Mouse (Mus musculus): ENCODE measurements around the gene Ambra1. TPM values are rescaled to one million over a fixed set of nuclear protein-coding genes. Genes with fewer than 3 reads are reported as not detected.

Ambra1 gene
- polyA plus RNA-seq, 1 experiment from 2014 or later = 18.6 TPM

GRCm38 (mm10) chr2:91870754-91871153, 140.8 kb downstream of the Ambra1 start:
- ATAC-seq (ENCODE audit: insufficient number of reproducible peaks, low FRiP score, low TSS enrichment, low read depth) = no peak
- WGBS = 84% methylated on average over 8 of the region's 8 CpGs
- no peaks in the 10 kb centered on the region for H3K9me3 ChIP-seq (ENCODE audit: control insufficient read depth, low read length)

GRCm38 (mm10) chr2:91871225-91871624, 141.3 kb downstream of the Ambra1 start:
- H3K27ac ChIP-seq (replicated peaks; ENCODE audit: low read depth, low read length) = no peak overlapping the region
- H3K27me3 ChIP-seq (ENCODE audit: control insufficient read depth, insufficient read depth, low read length) = no peaks in the 10 kb centered on the region
- H3K4me2 ChIP-seq (ENCODE audit: low read depth, severe bottlenecking) = no peak overlapping the region
- ATAC-seq (ENCODE audit: insufficient number of reproducible peaks, low FRiP score, low TSS enrichment, low read depth) = no peak
- H3K4me1 ChIP-seq (ENCODE audit: control insufficient read depth, insufficient read depth, low read length) = no peaks in the 10 kb centered on the region
- no peak for DNase-seq (ENCODE audit: low spot score)
- no peaks in the 10 kb centered on the region for H3K9me3 ChIP-seq (ENCODE audit: control insufficient read depth, low read length)
- no peaks in the 10 kb centered on the region for H3K36me3 ChIP-seq (ENCODE audit: control insufficient read depth, insufficient read depth, low read length)
- no peak overlapping the region for H3K4me3 ChIP-seq (ENCODE audit: low read depth, low read length)
- H3K9ac ChIP-seq (ENCODE audit: low read length) = no peak overlapping the region
- WGBS = 95% methylated on average over 1 of the region's 1 CpGs

More at GRCm38 (mm10) chr2:91870754-91871153, 140.8 kb downstream of the Ambra1 start:
- H3K27me3 ChIP-seq (ENCODE audit: control insufficient read depth, insufficient read depth, low read length) = no peaks in the 10 kb centered on the region
- H3K4me3 ChIP-seq (ENCODE audit: low read depth, low read length) = no peak overlapping the region
- DNase-seq (ENCODE audit: low spot score) = no peak
- no peaks in the 10 kb centered on the region for H3K36me3 ChIP-seq (ENCODE audit: control insufficient read depth, insufficient read depth, low read length)
- H3K4me2 ChIP-seq (ENCODE audit: low read depth, severe bottlenecking) = no peak overlapping the region
- no peak overlapping the region for H3K27ac ChIP-seq (replicated peaks; ENCODE audit: low read depth, low read length)
- no peaks in the 10 kb centered on the region for H3K4me1 ChIP-seq (ENCODE audit: control insufficient read depth, insufficient read depth, low read length)
- H3K9ac ChIP-seq (ENCODE audit: low read length) = no peak overlapping the region

GRCm38 (mm10) chr2:91872658-91873057, 142.7 kb downstream of the Ambra1 start:
- WGBS = 89% methylated on average over 3 of the region's 3 CpGs
- H3K36me3 ChIP-seq (ENCODE audit: control insufficient read depth, insufficient read depth, low read length) = 0 out of 2 replicates have a peak, but pooled peaks cover 2% of the 10 kb centered on the region
- H3K9ac ChIP-seq (ENCODE audit: low read length) = no peak overlapping the region
- no peaks in the 10 kb centered on the region for H3K4me1 ChIP-seq (ENCODE audit: control insufficient read depth, insufficient read depth, low read length)
- no peak overlapping the region for H3K4me3 ChIP-seq (ENCODE audit: low read depth, low read length)
- H3K27ac ChIP-seq (replicated peaks; ENCODE audit: low read depth, low read length) = no peak overlapping the region
- H3K4me2 ChIP-seq (ENCODE audit: low read depth, severe bottlenecking) = no peak overlapping the region
- DNase-seq (ENCODE audit: low spot score) (no peak), ATAC-seq (ENCODE audit: insufficient number of reproducible peaks, low FRiP score, low TSS enrichment, low read depth) (no peak)
- H3K27me3 ChIP-seq (ENCODE audit: control insufficient read depth, insufficient read depth, low read length) = no peaks in the 10 kb centered on the region
- no peaks in the 10 kb centered on the region for H3K9me3 ChIP-seq (ENCODE audit: control insufficient read depth, low read length)

- no peak overlapping the region for H3K4me3 ChIP-seq (ENCODE audit: low read depth, low read length)
- ATAC-seq (ENCODE audit: insufficient number of reproducible peaks, low FRiP score, low TSS enrichment, low read depth) (no peak), DNase-seq (ENCODE audit: low spot score) (no peak)
- H3K9ac ChIP-seq (ENCODE audit: low read length) = no peak overlapping the region
- H3K27me3 ChIP-seq (ENCODE audit: control insufficient read depth, insufficient read depth, low read length) = no peaks in the 10 kb centered on the region
- H3K36me3 ChIP-seq (ENCODE audit: control insufficient read depth, insufficient read depth, low read length) = 0 out of 2 replicates have a peak, but pooled peaks cover 2% of the 10 kb centered on the region
- no peaks in the 10 kb centered on the region for H3K9me3 ChIP-seq (ENCODE audit: control insufficient read depth, low read length)
- no peak overlapping the region for H3K4me2 ChIP-seq (ENCODE audit: low read depth, severe bottlenecking)
- no peaks in the 10 kb centered on the region for H3K4me1 ChIP-seq (ENCODE audit: control insufficient read depth, insufficient read depth, low read length)
- no peak overlapping the region for H3K27ac ChIP-seq (replicated peaks; ENCODE audit: low read depth, low read length)
- 84% methylated on average over 9 of the region's 9 CpGs for WGBS
Measured at GRCm38 (mm10) chr2:91876000-91876805, 146.3 kb downstream of the Ambra1 start.

- WGBS = 89% methylated on average over 2 of the region's 2 CpGs
- no peak overlapping the region for H3K4me2 ChIP-seq (ENCODE audit: low read depth, severe bottlenecking)
- ATAC-seq (ENCODE audit: insufficient number of reproducible peaks, low FRiP score, low TSS enrichment, low read depth) (no peak), DNase-seq (ENCODE audit: low spot score) (no peak)
- H3K9me3 ChIP-seq (ENCODE audit: control insufficient read depth, low read length) = no peaks in the 10 kb centered on the region
- no peak overlapping the region for H3K9ac ChIP-seq (ENCODE audit: low read length)
- H3K27ac ChIP-seq (replicated peaks; ENCODE audit: low read depth, low read length) = no peak overlapping the region
- no peak overlapping the region for H3K4me3 ChIP-seq (ENCODE audit: low read depth, low read length)
- H3K4me1 ChIP-seq (ENCODE audit: control insufficient read depth, insufficient read depth, low read length) = no peaks in the 10 kb centered on the region
- 0 out of 2 replicates have a peak, but pooled peaks cover 2% of the 10 kb centered on the region for H3K36me3 ChIP-seq (ENCODE audit: control insufficient read depth, insufficient read depth, low read length)
- H3K27me3 ChIP-seq (ENCODE audit: control insufficient read depth, insufficient read depth, low read length) = no peaks in the 10 kb centered on the region
Measured at GRCm38 (mm10) chr2:91876806-91877140, 146.8 kb downstream of the Ambra1 start.

- H3K27ac ChIP-seq (replicated peaks; ENCODE audit: low read depth, low read length) = no peak overlapping the region
- 86% methylated on average over 7 of the region's 7 CpGs for WGBS
- no peaks in the 10 kb centered on the region for H3K27me3 ChIP-seq (ENCODE audit: control insufficient read depth, insufficient read depth, low read length)
Measured at GRCm38 (mm10) chr2:91878387-91879180, 148.7 kb downstream of the Ambra1 start.

GRCm38 (mm10) chr2:91883961-91884360, 154.0 kb downstream of the Ambra1 start:
- H3K36me3 ChIP-seq (ENCODE audit: control insufficient read depth, insufficient read depth, low read length) = peaks cover 2% of the 10 kb centered on the region; the same call in 1 of the 2 replicates
- ATAC-seq (ENCODE audit: insufficient number of reproducible peaks, low FRiP score, low TSS enrichment, low read depth) = no peak
- H3K4me3 ChIP-seq (ENCODE audit: low read depth, low read length) = no peak overlapping the region
- H3K27ac ChIP-seq (replicated peaks; ENCODE audit: low read depth, low read length) = no peak overlapping the region
- H3K27me3 ChIP-seq (ENCODE audit: control insufficient read depth, insufficient read depth, low read length) = no peaks in the 10 kb centered on the region
- WGBS = 93% methylated on average over 4 of the region's 4 CpGs
- no peaks in the 10 kb centered on the region for H3K4me1 ChIP-seq (ENCODE audit: control insufficient read depth, insufficient read depth, low read length)
- DNase-seq (ENCODE audit: low spot score) = no peak
- no peak overlapping the region for H3K4me2 ChIP-seq (ENCODE audit: low read depth, severe bottlenecking)
- no peaks in the 10 kb centered on the region for H3K9me3 ChIP-seq (ENCODE audit: control insufficient read depth, low read length)
- H3K9ac ChIP-seq (ENCODE audit: low read length) = no peak overlapping the region

More at GRCm38 (mm10) chr2:91878387-91879180, 148.7 kb downstream of the Ambra1 start:
- no peak overlapping the region for H3K4me2 ChIP-seq (ENCODE audit: low read depth, severe bottlenecking)
- no peaks in the 10 kb centered on the region for H3K4me1 ChIP-seq (ENCODE audit: control insufficient read depth, insufficient read depth, low read length)
- DNase-seq (ENCODE audit: low spot score) (no peak), ATAC-seq (ENCODE audit: insufficient number of reproducible peaks, low FRiP score, low TSS enrichment, low read depth) (no peak)
- no peaks in the 10 kb centered on the region for H3K9me3 ChIP-seq (ENCODE audit: control insufficient read depth, low read length)
- H3K36me3 ChIP-seq (ENCODE audit: control insufficient read depth, insufficient read depth, low read length) = 0 out of 2 replicates have a peak, but pooled peaks cover 2% of the 10 kb centered on the region
- H3K9ac ChIP-seq (ENCODE audit: low read length) = no peak overlapping the region
- no peak overlapping the region for H3K4me3 ChIP-seq (ENCODE audit: low read depth, low read length)

- no peaks in the 10 kb centered on the region for H3K27me3 ChIP-seq (ENCODE audit: control insufficient read depth, insufficient read depth, low read length)
- no peak overlapping the region for H3K27ac ChIP-seq (replicated peaks; ENCODE audit: low read depth, low read length)
- no peak overlapping the region for H3K4me2 ChIP-seq (ENCODE audit: low read depth, severe bottlenecking)
- H3K4me1 ChIP-seq (ENCODE audit: control insufficient read depth, insufficient read depth, low read length) = no peaks in the 10 kb centered on the region
- H3K4me3 ChIP-seq (ENCODE audit: low read depth, low read length) = no peak overlapping the region
- no peak for ATAC-seq (ENCODE audit: insufficient number of reproducible peaks, low FRiP score, low TSS enrichment, low read depth)
- H3K36me3 ChIP-seq (ENCODE audit: control insufficient read depth, insufficient read depth, low read length) = peaks cover 2% of the 10 kb centered on the region; the same call in 1 of the 2 replicates
- no peaks in the 10 kb centered on the region for H3K9me3 ChIP-seq (ENCODE audit: control insufficient read depth, low read length)
- H3K9ac ChIP-seq (ENCODE audit: low read length) = no peak overlapping the region
- no peak for DNase-seq (ENCODE audit: low spot score)
- WGBS = 91% methylated on average over 4 of the region's 4 CpGs
Measured at GRCm38 (mm10) chr2:91884616-91885015, 154.7 kb downstream of the Ambra1 start.
